Mouse (Mus musculus) ES-Bruce4 (cell line): ENCODE data around the gene Arhgap17.

Source experiments
- CTCF ChIP-seq: IDR thresholded peaks from one replicate; pipeline ENCODE4 v1.8.1; 2011; ENCODE audit warnings: low read depth, low read length
- EP300 ChIP-seq: IDR thresholded peaks from 2 replicates; pipeline ENCODE4 v1.6.1; 2011; ENCODE audit warnings: low read depth, low read length; ENCODE audit not compliant: insufficient read depth
- POLR2A ChIP-seq: IDR thresholded peaks from one replicate; pipeline ENCODE4 v1.8.1; 2011; ENCODE audit warnings: low read length; ENCODE audit not compliant: insufficient read depth

DNA sequence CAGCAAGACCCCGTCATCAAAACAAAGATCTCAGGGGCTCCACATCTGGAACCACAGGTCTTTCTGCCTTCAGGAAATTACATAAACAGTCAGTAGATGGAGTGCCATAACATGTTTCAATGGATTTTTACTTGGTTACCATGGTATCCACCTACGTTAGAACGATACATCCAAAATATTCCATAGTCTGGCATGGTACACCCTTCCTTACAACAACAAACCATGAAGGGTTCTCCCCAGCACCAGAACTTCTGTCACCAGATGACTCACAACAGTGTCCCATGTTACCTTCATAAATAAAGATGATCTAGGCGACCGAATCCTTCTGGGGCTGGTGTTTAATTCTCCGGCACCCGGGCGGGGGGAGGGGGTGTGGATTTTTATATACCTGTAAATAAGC is 5.7 kb downstream of the Arhgap17 start:
- TF ChIP-seq CTCF (no peak), POLR2A (no peak), EP300 (no peak)
